Mouse (Mus musculus) MEL (cell line): ENCODE data around the gene Slc25a26. TPM values are rescaled to one million over a fixed set of nuclear protein-coding genes. Genes with fewer than 3 reads are reported as not detected.
A peak's percentile ranks its signal among the peaks of the same experiment; 100 is the strongest.

Source experiments
- DNase-seq: peaks from one replicate; pipeline ENCODE4 v3.0.0; 2011; ENCODE audit warnings: low read depth, low spot score
- H3K27ac ChIP-seq: 2 replicates; pipeline ENCODE4 v1.5.1; 2012; ENCODE audit warnings: low read depth, mild to moderate bottlenecking, control low read depth, low read length, moderate library complexity; ENCODE audit not compliant: control insufficient read depth
- H3K27me3 ChIP-seq, 2 experiments: fragments of 150-350 bp in 1 of 2; sonication (generic) in 1 of 2; 2 replicates each; pipeline ENCODE4 v1.6.1; 2012; ENCODE audit warnings: low read length in 2 of 2, mild to moderate bottlenecking in 2 of 2, improper control_type of control experiment in 1 of 2, moderate library complexity in 1 of 2; ENCODE audit not compliant: insufficient read depth in 2 of 2, control insufficient read depth in 1 of 2
- H3K36me3 ChIP-seq, 2 experiments: 2 replicates each; pipeline ENCODE4 v1.6.1; 2012 to 2014; ENCODE audit warnings: low read length in 2 of 2, improper control_type of control experiment in 1 of 2, inconsistent platforms in 1 of 2, mild to moderate bottlenecking in 1 of 2; ENCODE audit not compliant: insufficient read depth in 2 of 2, control insufficient read depth in 1 of 2
- H3K4me1 ChIP-seq, 2 experiments: fragments of 150-350 bp in 1 of 2; sonication (generic) in 1 of 2; 2 replicates each; pipeline ENCODE4 v1.6.1; 2012; ENCODE audit warnings: low read length in 2 of 2, improper control_type of control experiment in 1 of 2, mild to moderate bottlenecking in 1 of 2; ENCODE audit not compliant: insufficient read depth in 2 of 2, control insufficient read depth in 1 of 2
- H3K4me3 ChIP-seq, 2 experiments: fragments of 150-350 bp in 1 of 2; sonication (generic) in 1 of 2; 2 replicates each; pipeline ENCODE4 v1.5.1; 2012; ENCODE audit warnings: low read depth in 2 of 2, low read length in 2 of 2, mild to moderate bottlenecking in 2 of 2, moderate library complexity in 2 of 2, control low read depth in 1 of 2, improper control_type of control experiment in 1 of 2; ENCODE audit not compliant: control insufficient read depth in 1 of 2, insufficient read depth in 1 of 2
- H3K79me2 ChIP-seq: 2 replicates; pipeline ENCODE4 v1.6.1; 2012; ENCODE audit warnings: mild to moderate bottlenecking, low read length, moderate library complexity; ENCODE audit not compliant: control insufficient read depth, poor library complexity, insufficient read depth
- H3K9ac ChIP-seq: 2 replicates; pipeline ENCODE4 v1.6.1; 2012; ENCODE audit warnings: low read depth, mild to moderate bottlenecking, control low read depth, low read length, moderate library complexity; ENCODE audit not compliant: control insufficient read depth, poor library complexity, severe bottlenecking
- H3K9me3 ChIP-seq: fragments of 150-350 bp; sonication (generic); replicated peaks from 2 replicates; pipeline ENCODE4 v1.6.1; 2012; ENCODE audit warnings: mild to moderate bottlenecking, low read length, improper control_type of control experiment, moderate library complexity; ENCODE audit not compliant: insufficient read depth
- BHLHE40 ChIP-seq: IDR thresholded peaks from 2 replicates; pipeline ENCODE4 v1.6.1; 2012; ENCODE audit warnings: low read depth, mild to moderate bottlenecking, inconsistent platforms, low read length, improper control_type of control experiment, borderline replicate concordance
- CTCF ChIP-seq, 3 experiments: IDR thresholded peaks in 2 of 3; conservative IDR thresholded peaks in 1 of 3; 2 replicates each; pipeline ENCODE4 v1.5.1; 2011 to 2012; ENCODE audit warnings: low read length in 3 of 3, low read depth in 2 of 3, mild to moderate bottlenecking in 2 of 3, improper control_type of control experiment in 1 of 3, inconsistent platforms in 1 of 3, mixed read lengths in 1 of 3, moderate library complexity in 1 of 3; ENCODE audit not compliant: control insufficient read depth in 1 of 3, insufficient read depth in 1 of 3, poor library complexity in 1 of 3, severe bottlenecking in 1 of 3
- ELF1 ChIP-seq: IDR thresholded peaks from 2 replicates; pipeline ENCODE4 v1.6.1; 2014; ENCODE audit warnings: low read depth, mild to moderate bottlenecking, inconsistent platforms, low read length, improper control_type of control experiment, moderate library complexity
- EP300 ChIP-seq, 2 experiments: IDR thresholded peaks; 2 replicates each; pipeline ENCODE4 v1.6.1; 2011; ENCODE audit warnings: improper control_type of control experiment in 2 of 2, low read length in 2 of 2, low read depth in 1 of 2, mild to moderate bottlenecking in 1 of 2
- ETS1 ChIP-seq: IDR thresholded peaks from 2 replicates; pipeline ENCODE4 v1.6.1; 2012; ENCODE audit warnings: low read depth, mild to moderate bottlenecking, inconsistent platforms, low read length, improper control_type of control experiment, moderate library complexity
- GABPA ChIP-seq: IDR thresholded peaks from 2 replicates; pipeline ENCODE4 v1.6.1; 2012; ENCODE audit warnings: low read depth, mild to moderate bottlenecking, inconsistent platforms, low read length, improper control_type of control experiment, moderate library complexity
- GATA1 ChIP-seq: IDR thresholded peaks from 2 replicates; pipeline ENCODE4 v1.6.1; 2011; ENCODE audit warnings: low read depth, low read length, improper control_type of control experiment
- HCFC1 ChIP-seq: IDR thresholded peaks from 2 replicates; pipeline ENCODE4 v1.6.1; 2012; ENCODE audit warnings: low read depth, mild to moderate bottlenecking, inconsistent platforms, low read length, improper control_type of control experiment, moderate library complexity
- JUND ChIP-seq: IDR thresholded peaks from 2 replicates; pipeline ENCODE4 v1.6.1; 2011; ENCODE audit warnings: low read depth, mild to moderate bottlenecking, improper control_type of control experiment, low read length
- KAT2A ChIP-seq: conservative IDR thresholded peaks from 2 replicates; pipeline ENCODE4 v1.6.1; 2012; ENCODE audit warnings: low read depth, low read length, improper control_type of control experiment, inconsistent platforms
- MAX ChIP-seq: IDR thresholded peaks from 2 replicates; pipeline ENCODE4 v1.6.1; 2011; ENCODE audit warnings: low read length, improper control_type of control experiment
- MAZ ChIP-seq: IDR thresholded peaks from 2 replicates; pipeline ENCODE4 v1.6.1; 2012; ENCODE audit warnings: low read depth, mild to moderate bottlenecking, inconsistent platforms, low read length, improper control_type of control experiment
- MEF2A ChIP-seq: IDR thresholded peaks from 2 replicates; pipeline ENCODE4 v1.6.1; 2014; ENCODE audit warnings: low read depth, mild to moderate bottlenecking, inconsistent platforms, low read length, improper control_type of control experiment; ENCODE audit not compliant: poor library complexity, insufficient replicate concordance, severe bottlenecking; ENCODE audit errors: extremely low read depth
- MYB ChIP-seq: IDR thresholded peaks from 2 replicates; pipeline ENCODE4 v1.6.1; 2011; ENCODE audit warnings: mild to moderate bottlenecking, low read depth, low read length, improper control_type of control experiment
- MYC ChIP-seq: IDR thresholded peaks from 2 replicates; pipeline ENCODE4 v1.6.1; 2011; ENCODE audit warnings: low read depth, mild to moderate bottlenecking, low read length, improper control_type of control experiment, moderate library complexity
- POLR2AphosphoS2 ChIP-seq: IDR thresholded peaks from 2 replicates; pipeline ENCODE4 v1.6.1; 2011; ENCODE audit warnings: low read length, improper control_type of control experiment
- POLR2AphosphoS5 ChIP-seq: IDR thresholded peaks from 2 replicates; pipeline ENCODE4 v1.6.1; 2012; ENCODE audit warnings: low read depth, borderline replicate concordance, mild to moderate bottlenecking, inconsistent platforms, low read length, moderate library complexity, mixed read lengths
- RAD21 ChIP-seq: IDR thresholded peaks from 2 replicates; pipeline ENCODE4 v1.6.1; 2011; ENCODE audit warnings: mild to moderate bottlenecking, low read depth, low read length, improper control_type of control experiment
- RCOR1 ChIP-seq: IDR thresholded peaks from 2 replicates; pipeline ENCODE4 v1.6.1; 2012; ENCODE audit warnings: low read depth, mild to moderate bottlenecking, inconsistent platforms, low read length, improper control_type of control experiment
- SIN3A ChIP-seq: IDR thresholded peaks from 2 replicates; pipeline ENCODE4 v1.6.1; 2012; ENCODE audit warnings: low read length, improper control_type of control experiment, inconsistent platforms
- SMC3 ChIP-seq: IDR thresholded peaks from 2 replicates; pipeline ENCODE4 v1.6.1; 2011; ENCODE audit warnings: low read depth, low read length, improper control_type of control experiment
- TAL1 ChIP-seq: IDR thresholded peaks from 2 replicates; pipeline ENCODE4 v1.6.1; 2012; ENCODE audit warnings: mild to moderate bottlenecking, inconsistent platforms, low read length, moderate library complexity, mixed read lengths
- TBP ChIP-seq: IDR thresholded peaks from 2 replicates; pipeline ENCODE4 v1.8.0; 2011; ENCODE audit warnings: low read depth, low read length, improper control_type of control experiment
- TCF12 ChIP-seq: IDR thresholded peaks from 2 replicates; pipeline ENCODE4 v1.6.1; 2014; ENCODE audit warnings: low read depth, mild to moderate bottlenecking, inconsistent platforms, low read length, improper control_type of control experiment, moderate library complexity
- USF1 ChIP-seq: IDR thresholded peaks from 2 replicates; pipeline ENCODE4 v1.6.1; 2014; ENCODE audit warnings: low read depth, mild to moderate bottlenecking, inconsistent platforms, low read length, improper control_type of control experiment, moderate library complexity
- ZC3H11A ChIP-seq: IDR thresholded peaks from 2 replicates; pipeline ENCODE4 v1.6.1; 2012; ENCODE audit warnings: low read depth, mild to moderate bottlenecking, inconsistent platforms, low read length, improper control_type of control experiment
- ZKSCAN1 ChIP-seq: IDR thresholded peaks from 2 replicates; pipeline ENCODE4 v1.6.1; 2012; ENCODE audit warnings: low read depth, mild to moderate bottlenecking, inconsistent platforms, low read length, improper control_type of control experiment, moderate library complexity
- ZNF384 ChIP-seq: IDR thresholded peaks from 2 replicates; pipeline ENCODE4 v1.6.1; 2012; ENCODE audit warnings: low read depth, mild to moderate bottlenecking, inconsistent platforms, low read length, improper control_type of control experiment
- polyA plus RNA-seq, 2 experiments: library from polyadenylated mRNA; stranded (reverse) in 1 of 2; unstranded in 1 of 2; fragments of >175 nt in 1 of 2; fragments of >200 nt in 1 of 2; gene quantifications; 2 replicates each; pipeline versions ENCODE4 v1.2.1 to v1.2.4; 2012; ENCODE audit warnings: low replicate concordance in 2 of 2, low read depth in 1 of 2; ENCODE audit not compliant: insufficient read length in 2 of 2, insufficient read depth in 1 of 2, missing spikeins in 1 of 2
- total RNA-seq: library from RNA; depleted of rRNA; stranded (reverse); fragments of 300-350 nt; gene quantifications from 2 replicates; pipeline ENCODE4 v1.2.3, GENCODE M21; 2012

Gene Slc25a26
- total and polyA plus RNA-seq, 3 experiments, result 8.1 to 11.5 TPM; not detected in 1

- TF ChIP-seq RAD21 (peak; percentile 89), POLR2AphosphoS2 (no peak), CTCF (IDR thresholded peaks at IDR 0.05 in 2 of 3, conservative IDR thresholded peaks at IDR 0.05 in 1 of 3; ENCODE audit: control insufficient read depth in 1 of 3, insufficient read depth in 1 of 3, low read depth in 2 of 3, low read length in 3 of 3, poor library complexity in 1 of 3, severe bottlenecking in 1 of 3) (peak in 1 of 3 experiments; percentile 78; a peak in 3 of 6 replicates), TAL1 (no peak), MAZ (no peak), SMC3 (peak; percentile 83), ZC3H11A (peak; percentile 71)
- Histone ChIP-seq H3K36me3 (no peaks in the 10 kb centered on the region), H3K79me2 (no peaks in the 10 kb centered on the region; the same call in 1 of the 2 replicates), H3K27ac (no peak overlapping the region), H3K4me3 (no peak overlapping the region), H3K27me3 (no peaks in the 10 kb centered on the region), H3K9me3 (no peaks in the 10 kb centered on the region), H3K4me1 (no peaks in the 10 kb centered on the region), H3K9ac (no peak overlapping the region)
- DNase-seq, result peak; percentile 73
These were observed 24.2 kb downstream of the Slc25a26 start for GRCm38 (mm10) chr6:94524335-94524734.

- H3K27ac ChIP-seq, result peak overlapping the region; percentile 12
- H3K27me3 ChIP-seq, result no peaks in the 10 kb centered on the region
- no peaks in the 10 kb centered on the region for H3K79me2 ChIP-seq
- peak; percentile 89 for DNase-seq
- no peaks in the 10 kb centered on the region for H3K9me3 ChIP-seq
- peaks cover 10 to 12% of the 10 kb centered on the region in 2 experiments for H3K4me1 ChIP-seq
- no peak for TF ChIP-seq MAZ
- TF ChIP-seq HCFC1, result peak; percentile 29; the same call in 1 of the 2 replicates
- no peak for TF ChIP-seq TBP
- TF ChIP-seq EP300 (IDR thresholded peaks at IDR 0.05; ENCODE audit: low read depth in 1 of 2, low read length in 2 of 2), result peak; percentile 77 to 81
- TF ChIP-seq BHLHE40, result peak; percentile 95
- TF ChIP-seq KAT2A, result no peak
- no peak for TF ChIP-seq ZKSCAN1
- no peak for TF ChIP-seq POLR2AphosphoS5
- TF ChIP-seq TCF12, result peak; percentile 69
- no peak for TF ChIP-seq JUND
- TF ChIP-seq GATA1, result peak; percentile 75
- TF ChIP-seq RCOR1, result peak; percentile 85
- TF ChIP-seq GABPA, result no peak
- peak; percentile 58; the same call in 1 of the 2 replicates for TF ChIP-seq ELF1
- peak; percentile 35; the same call in 1 of the 2 replicates for TF ChIP-seq USF1
- TF ChIP-seq ZNF384, result no peak
- TF ChIP-seq SIN3A, result peak; percentile 64; the same call in 1 of the 2 replicates
- TF ChIP-seq TAL1, result no peak; the same call in 1 of the 2 replicates
- TF ChIP-seq MYC, result no peak
- no peak for TF ChIP-seq ZC3H11A
- TF ChIP-seq MYB, result no peak
- TF ChIP-seq MEF2A, result no peak
- peak; percentile 84 for TF ChIP-seq ETS1
- TF ChIP-seq MAX, result peak; percentile 68
- H3K36me3 ChIP-seq, result peaks cover 0 to 7% of the 10 kb centered on the region in 2 experiments; a peak in 2 of 4 replicates
- peak overlapping the region in 1 of 2 experiments; percentile 39; a peak in 2 of 4 replicates for H3K4me3 ChIP-seq
- H3K9ac ChIP-seq, result no peak overlapping the region
These were observed 30.6 kb downstream of the Slc25a26 start for GRCm38 (mm10) chr6:94530756-94531155.
